Mouse (Mus musculus) neural tube, embryonic 12.5 days (tissue): Measurements from ENCODE around the gene Gbf1. TPM values are rescaled to one million over a fixed set of nuclear protein-coding genes. Genes with fewer than 3 reads are reported as not detected.
A peak's percentile ranks its signal among the peaks of the same experiment; 100 is the strongest.

Source experiments
- ATAC-seq: fragments of 200-750 bp; cut with Nextera tagmentation; 2 replicates; pipeline ENCODE4 v1.8.0; 2017; ENCODE audit warnings: low read depth, mild to moderate bottlenecking, moderate TSS enrichment, moderate library complexity; ENCODE audit not compliant: low FRiP score
- H3K27ac ChIP-seq: fragments of 300-500 bp; sonication (generic); 2 replicates; pipeline ENCODE4 v1.5.1; 2016
- H3K27me3 ChIP-seq: fragments of 300-500 bp; sonication (generic); replicated peaks from 2 replicates; pipeline ENCODE4 v1.6.1; 2016; ENCODE audit warnings: mild to moderate bottlenecking
- H3K36me3 ChIP-seq: fragments of 300-500 bp; sonication (generic); 2 replicates; pipeline ENCODE4 v1.6.1; 2016; ENCODE audit warnings: mild to moderate bottlenecking
- H3K4me1 ChIP-seq: fragments of 300-500 bp; sonication (generic); 2 replicates; pipeline ENCODE4 v1.6.1; 2016
- H3K4me2 ChIP-seq: fragments of 300-500 bp; sonication (generic); replicated peaks from 2 replicates; pipeline ENCODE4 v1.6.1; 2016; ENCODE audit warnings: mild to moderate bottlenecking
- H3K4me3 ChIP-seq: fragments of 300-500 bp; sonication (generic); 2 replicates; pipeline ENCODE4 v1.5.1; 2016
- H3K9ac ChIP-seq: fragments of 300-500 bp; sonication (generic); 2 replicates; pipeline ENCODE4 v1.6.1; 2016; ENCODE audit warnings: mild to moderate bottlenecking
- H3K9me3 ChIP-seq: fragments of 300-500 bp; sonication (generic); 2 replicates; pipeline ENCODE4 v1.6.1; 2016; ENCODE audit warnings: mild to moderate bottlenecking
- WGBS: fragments of 180-500 bp; shearing (Covaris S2); methylation state at CpG from one replicate; pipeline ENCODE4 v1.1.7; 2016; 5-methylcytosine and 5-hydroxymethylcytosine counted together
- polyA plus RNA-seq: library from polyadenylated mRNA; unstranded; fragments of >200 nt; fragmentation: Nextera tagmentation; extraction: Ambion mirVana; gene quantifications from 2 replicates; pipeline ENCODE4 v1.2.1, GENCODE M21; 2016

Gene Gbf1
- polyA plus RNA-seq, 1 experiment from 2014 or later, result 72.8 TPM

DNA sequence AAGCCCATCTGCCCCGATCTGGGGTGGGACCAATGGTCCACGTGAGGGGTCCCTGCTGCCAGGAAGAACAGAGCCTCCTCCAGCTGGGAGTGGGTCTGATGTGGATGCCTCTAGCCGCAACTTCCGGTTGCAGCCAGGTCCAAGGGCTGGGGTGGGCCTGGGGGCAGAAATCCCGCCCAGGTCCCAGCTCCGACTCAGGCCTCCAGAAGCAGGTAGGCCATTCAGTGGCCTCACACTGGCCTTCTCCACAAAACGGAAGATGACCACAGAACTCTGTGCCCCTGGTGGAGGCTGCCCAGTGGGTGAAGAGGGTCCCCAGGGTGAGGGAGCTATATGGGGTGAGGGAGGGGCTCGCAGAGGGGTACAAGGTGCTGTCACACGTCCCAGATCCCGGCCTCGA is 172.1 kb downstream of the Gbf1 start:
- Histone ChIP-seq H3K4me1 (peaks cover 45% of the 10 kb centered on the region), H3K9me3 (no peaks in the 10 kb centered on the region), H3K9ac (no peak overlapping the region), H3K27ac (no peak overlapping the region), H3K4me3 (no peak overlapping the region), H3K4me2 (peak overlapping the region; percentile 100; the same call in 1 of the 2 replicates), H3K36me3 (no peaks in the 10 kb centered on the region), H3K27me3 (peaks cover 59% of the 10 kb centered on the region)
- WGBS, result 70% methylated on average over 11 of the region's 11 CpGs
- ATAC-seq, result no peak

- H3K4me2 ChIP-seq, result peak overlapping the region; percentile 100; the same call in 1 of the 2 replicates
- 70% methylated on average over 5 of the region's 5 CpGs for WGBS
- H3K9ac ChIP-seq, result no peak overlapping the region
- H3K9me3 ChIP-seq, result no peaks in the 10 kb centered on the region
- peaks cover 53% of the 10 kb centered on the region for H3K27me3 ChIP-seq
- no peak overlapping the region for H3K27ac ChIP-seq
- ATAC-seq, result no peak
- peaks cover 51% of the 10 kb centered on the region for H3K4me1 ChIP-seq
- peaks cover 2% of the 10 kb centered on the region; the same call in 1 of the 2 replicates for H3K36me3 ChIP-seq
- no peak overlapping the region for H3K4me3 ChIP-seq
Observed at GRCm38 (mm10) chr19:46324918-46325317, 172.6 kb downstream of the Gbf1 start.

DNA sequence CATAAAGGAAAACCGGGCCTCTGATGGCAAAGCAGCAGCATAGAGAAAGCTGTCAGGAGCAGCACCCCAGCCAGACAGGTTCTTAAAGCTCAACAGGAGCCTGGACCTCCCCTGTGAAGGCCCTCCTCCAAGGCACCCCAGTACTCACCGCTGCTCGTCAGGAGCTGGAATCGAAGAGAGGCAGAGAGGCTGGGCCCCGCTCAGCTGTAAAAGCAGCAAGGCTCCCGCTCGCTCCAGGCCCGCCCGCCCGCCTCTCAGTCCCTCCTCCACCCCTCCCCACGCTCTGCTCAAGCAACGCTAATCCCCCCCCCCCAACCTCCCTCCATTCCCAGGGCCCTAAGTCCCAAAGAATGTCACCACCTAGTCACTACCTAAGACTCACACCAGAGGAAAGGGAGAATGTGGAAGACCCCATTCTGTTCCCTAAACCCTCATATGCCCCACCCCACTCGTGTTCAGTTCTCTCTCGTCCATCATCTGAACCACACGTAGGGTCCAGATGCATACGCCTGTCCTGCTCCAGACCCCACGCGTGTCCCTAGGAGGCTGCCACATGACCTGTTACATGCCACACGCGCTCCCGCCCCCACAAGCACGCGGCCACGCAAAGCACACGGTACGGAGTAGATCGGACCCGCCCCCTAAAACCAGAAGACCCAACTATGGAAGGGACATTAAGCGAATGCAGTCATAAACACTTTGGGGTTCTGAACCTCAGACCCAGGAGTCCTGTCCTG is 173.9 kb downstream of the Gbf1 start:
- Histone ChIP-seq H3K27ac (no peak overlapping the region), H3K27me3 (peaks cover 45% of the 10 kb centered on the region)
- WGBS, result 4% methylated on average over 28 of the region's 29 CpGs

GRCm38 (mm10) chr19:46326756-46327305 is 174.5 kb downstream of the Gbf1 start, which contains the start of gene Psd:
TSS of gene Psd (minus strand) at chr19:46327156.
- peak within 1 kb of the TSS; percentile 100 for H3K4me2 ChIP-seq
- peaks cover 39% of the 10 kb centered on the region for H3K4me1 ChIP-seq
- no peak for ATAC-seq
- WGBS, result under 1% methylated on average over 35 of the region's 35 CpGs
- peak within 1 kb of the TSS; percentile 83 for H3K27ac ChIP-seq
- H3K36me3 ChIP-seq, result peaks cover 21% of the 10 kb centered on the region
- peak within 1 kb of the TSS; percentile 73 for H3K9ac ChIP-seq
- H3K9me3 ChIP-seq, result no peaks in the 10 kb centered on the region
- peak within 1 kb of the TSS; percentile 66 for H3K4me3 ChIP-seq
- peaks cover 45% of the 10 kb centered on the region for H3K27me3 ChIP-seq

More for the DNA sequence above, 173.9 kb downstream of the Gbf1 start:
- peak overlapping the region; percentile 36 for H3K4me3 ChIP-seq
- peaks cover 14% of the 10 kb centered on the region for H3K36me3 ChIP-seq
- peaks cover 45% of the 10 kb centered on the region for H3K4me1 ChIP-seq
- no peaks in the 10 kb centered on the region for H3K9me3 ChIP-seq
- ATAC-seq, result no peak
- H3K9ac ChIP-seq, result peak overlapping the region; percentile 35; the same call in 1 of the 2 replicates
- peak overlapping the region; percentile 100 for H3K4me2 ChIP-seq

- ATAC-seq, result no peak
Observed at GRCm38 (mm10) chr19:46327531-46328064, 175.3 kb downstream of the Gbf1 start.

DNA sequence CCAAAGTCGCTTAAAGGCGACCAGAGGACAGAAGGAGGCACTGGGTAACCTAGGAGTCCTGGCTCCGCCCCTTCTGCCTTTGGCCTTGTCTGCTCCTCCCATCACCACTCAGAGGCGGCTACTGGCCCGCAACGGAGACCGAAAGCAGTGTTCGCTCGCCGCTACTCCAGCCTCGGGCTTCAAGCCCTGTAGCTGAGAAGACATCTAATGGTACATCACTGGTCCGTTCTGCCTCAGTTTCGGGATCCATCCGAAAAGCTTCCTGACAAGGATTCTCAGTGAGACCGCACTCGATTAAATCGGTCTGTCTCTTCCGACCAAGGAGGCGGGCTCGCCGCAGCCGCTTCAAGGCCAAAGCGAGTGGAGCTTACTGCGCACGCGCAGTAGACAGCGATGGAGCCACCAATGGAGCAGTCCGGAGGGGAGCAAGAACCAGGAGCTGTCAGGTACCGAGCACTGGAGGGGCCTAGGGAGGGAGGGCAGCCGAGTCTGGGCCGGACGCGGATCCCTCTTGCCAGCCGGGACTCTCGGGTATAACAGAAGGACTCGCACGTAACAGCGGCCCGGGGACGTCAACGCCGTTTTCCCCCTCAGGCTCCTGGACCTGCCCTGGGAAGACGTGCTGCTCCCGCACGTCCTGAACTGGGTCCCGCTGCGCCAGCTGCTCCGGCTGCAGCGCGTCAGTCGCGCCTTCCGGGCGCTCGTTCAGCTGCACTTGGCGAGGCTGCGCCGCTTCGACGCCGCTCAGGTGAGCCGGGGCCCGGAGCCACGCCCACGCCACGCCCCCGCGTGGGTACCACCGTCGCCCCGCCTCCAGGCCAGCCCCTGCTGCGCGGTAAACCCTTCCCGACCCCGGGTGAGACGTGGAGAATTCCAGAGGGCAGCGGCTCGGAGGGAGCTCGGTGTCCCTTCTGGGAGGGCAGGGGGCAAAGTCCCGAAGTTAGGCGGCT is 176.0 kb downstream of the Gbf1 start, which contains the start of gene Fbxl15:
Fbxl15 (plus strand) TSS at position 104 of the 950 bp plus-strand sequence.
- H3K9ac ChIP-seq, result peak within 1 kb of the TSS; percentile 73
- under 1% methylated on average over 81 of the region's 81 CpGs for whole genome bisulfite sequencing
- H3K9me3 ChIP-seq, result no peaks in the 10 kb centered on the region
- peak within 1 kb of the TSS; percentile 100 for H3K4me2 ChIP-seq
- H3K27me3 ChIP-seq, result peaks cover 32% of the 10 kb centered on the region
- H3K4me1 ChIP-seq, result peaks cover 33% of the 10 kb centered on the region
- peak within 1 kb of the TSS; percentile 66 for H3K4me3 ChIP-seq
- peaks cover 29% of the 10 kb centered on the region for H3K36me3 ChIP-seq
- peak; percentile 85 for ATAC-seq
- H3K27ac ChIP-seq, result peak within 1 kb of the TSS; percentile 83

More at GRCm38 (mm10) chr19:46327531-46328064, 175.3 kb downstream of the Gbf1 start:
- Histone ChIP-seq H3K36me3 (peaks cover 29% of the 10 kb centered on the region), H3K4me2 (peak overlapping the region; percentile 100), H3K27ac (peak overlapping the region; percentile 83), H3K9ac (peak overlapping the region; percentile 73), H3K9me3 (no peaks in the 10 kb centered on the region), H3K27me3 (peaks cover 38% of the 10 kb centered on the region), H3K4me1 (peaks cover 33% of the 10 kb centered on the region), H3K4me3 (peak overlapping the region; percentile 66)
- WGBS, result 30% methylated on average over 14 of the region's 14 CpGs

- peak; percentile 1; the same call in 1 of the 2 replicates for ATAC-seq
- Histone ChIP-seq H3K4me3 (peak overlapping the region; percentile 66), H3K4me1 (peaks cover 33% of the 10 kb centered on the region), H3K4me2 (peak overlapping the region; percentile 100), H3K27me3 (peaks cover 24% of the 10 kb centered on the region), H3K9ac (peak overlapping the region; percentile 73), H3K27ac (peak overlapping the region; percentile 83; the same call in 1 of the 2 replicates), H3K36me3 (peaks cover 29% of the 10 kb centered on the region), H3K9me3 (no peaks in the 10 kb centered on the region)
- WGBS, result under 1% methylated on average over 54 of the region's 54 CpGs
Observed at GRCm38 (mm10) chr19:46329031-46329641, 176.8 kb downstream of the Gbf1 start.

DNA sequence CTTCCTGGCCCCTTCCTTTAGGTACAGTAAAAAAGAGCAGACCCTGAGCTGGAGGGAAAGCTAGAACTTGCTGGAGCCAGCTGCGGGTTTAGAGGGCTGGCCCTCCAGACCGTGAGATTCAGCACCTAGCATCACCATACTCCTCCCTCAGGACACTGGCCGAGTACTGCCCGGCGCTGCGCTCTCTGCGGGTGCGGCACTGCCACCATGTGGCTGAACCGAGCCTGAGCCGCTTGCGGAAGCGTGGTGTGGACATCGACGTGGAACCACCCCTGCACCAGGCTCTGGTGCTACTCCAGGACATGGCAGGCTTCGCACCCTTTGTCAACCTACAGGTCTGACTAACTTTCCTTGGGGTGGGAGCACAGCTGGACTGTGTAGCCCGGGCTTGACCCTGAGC is 177.6 kb downstream of the Gbf1 start:
- Histone ChIP-seq H3K4me2 (peak overlapping the region; percentile 100), H3K36me3 (peaks cover 29% of the 10 kb centered on the region), H3K27ac (no peak overlapping the region), H3K4me1 (peaks cover 33% of the 10 kb centered on the region), H3K4me3 (peak overlapping the region; percentile 11; the same call in 1 of the 2 replicates), H3K9me3 (no peaks in the 10 kb centered on the region), H3K9ac (no peak overlapping the region), H3K27me3 (peaks cover 16% of the 10 kb centered on the region)
- no peak for ATAC-seq
- WGBS, result 7% methylated on average over 16 of the region's 16 CpGs

- no peaks in the 10 kb centered on the region for H3K9me3 ChIP-seq
- WGBS, result 91% methylated on average over 12 of the region's 12 CpGs
- no peak for ATAC-seq
- peaks cover 33% of the 10 kb centered on the region for H3K4me1 ChIP-seq
- no peak overlapping the region for H3K27ac ChIP-seq
- H3K36me3 ChIP-seq, result peaks cover 29% of the 10 kb centered on the region
- peak overlapping the region; percentile 100 for H3K4me2 ChIP-seq
- H3K4me3 ChIP-seq, result no peak overlapping the region
- H3K9ac ChIP-seq, result no peak overlapping the region
- H3K27me3 ChIP-seq, result peaks cover 8% of the 10 kb centered on the region
Observed at GRCm38 (mm10) chr19:46330696-46331095, 178.4 kb downstream of the Gbf1 start.

GRCm38 (mm10) chr19:46331326-46331725 is 179.0 kb downstream of the Gbf1 start:
- H3K36me3 ChIP-seq, result peaks cover 29% of the 10 kb centered on the region
- no peak overlapping the region for H3K4me3 ChIP-seq

DNA sequence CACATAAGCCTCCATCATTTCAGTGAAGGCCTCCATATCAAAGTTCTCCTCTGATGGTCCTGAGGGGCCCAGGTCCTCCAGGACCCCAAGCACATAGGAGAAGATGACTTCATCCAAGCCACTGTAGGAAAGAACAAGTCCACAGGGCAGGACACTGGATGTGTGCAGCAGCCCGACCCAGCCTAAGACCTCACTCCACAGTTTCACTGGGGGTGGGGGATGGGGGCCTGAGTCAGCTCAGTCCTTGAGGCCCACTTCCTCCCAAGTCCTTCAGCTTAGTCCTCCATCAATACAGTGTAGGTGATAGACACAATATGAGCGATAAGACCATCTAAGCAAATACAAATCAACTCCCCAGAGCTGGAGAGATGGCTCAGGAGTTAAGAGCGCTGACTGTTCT is 179.6 kb downstream of the Gbf1 start:
- Histone ChIP-seq H3K9me3 (no peaks in the 10 kb centered on the region), H3K27me3 (no peaks in the 10 kb centered on the region), H3K9ac (no peak overlapping the region), H3K4me3 (no peak overlapping the region), H3K4me2 (0 out of 2 replicates have a peak overlapping the region, but pooled peaks have one; percentile 2), H3K4me1 (peaks cover 28% of the 10 kb centered on the region), H3K36me3 (peaks cover 29% of the 10 kb centered on the region), H3K27ac (no peak overlapping the region)
- no peak for ATAC-seq
- WGBS, result 87% methylated on average over 3 of the region's 3 CpGs

More at GRCm38 (mm10) chr19:46331326-46331725, 179.0 kb downstream of the Gbf1 start:
- 90% methylated on average over 14 of the region's 14 CpGs for WGBS
- H3K27ac ChIP-seq, result no peak overlapping the region
- no peak overlapping the region for H3K9ac ChIP-seq
- peaks cover 30% of the 10 kb centered on the region for H3K4me1 ChIP-seq
- ATAC-seq, result no peak
- no peaks in the 10 kb centered on the region for H3K9me3 ChIP-seq
- H3K27me3 ChIP-seq, result peaks cover 2% of the 10 kb centered on the region; the same call in 1 of the 2 replicates
- no peak overlapping the region for H3K4me2 ChIP-seq
